Mouse (Mus musculus): ENCODE data around the gene Ap5m1. TPM values are rescaled to one million over a fixed set of nuclear protein-coding genes. Genes with fewer than 3 reads are reported as not detected.

The Ap5m1 gene
- polyA plus RNA-seq (2012; rRNA removed) = 6.7 and 7.7 TPM in 2 replicates

DNA sequence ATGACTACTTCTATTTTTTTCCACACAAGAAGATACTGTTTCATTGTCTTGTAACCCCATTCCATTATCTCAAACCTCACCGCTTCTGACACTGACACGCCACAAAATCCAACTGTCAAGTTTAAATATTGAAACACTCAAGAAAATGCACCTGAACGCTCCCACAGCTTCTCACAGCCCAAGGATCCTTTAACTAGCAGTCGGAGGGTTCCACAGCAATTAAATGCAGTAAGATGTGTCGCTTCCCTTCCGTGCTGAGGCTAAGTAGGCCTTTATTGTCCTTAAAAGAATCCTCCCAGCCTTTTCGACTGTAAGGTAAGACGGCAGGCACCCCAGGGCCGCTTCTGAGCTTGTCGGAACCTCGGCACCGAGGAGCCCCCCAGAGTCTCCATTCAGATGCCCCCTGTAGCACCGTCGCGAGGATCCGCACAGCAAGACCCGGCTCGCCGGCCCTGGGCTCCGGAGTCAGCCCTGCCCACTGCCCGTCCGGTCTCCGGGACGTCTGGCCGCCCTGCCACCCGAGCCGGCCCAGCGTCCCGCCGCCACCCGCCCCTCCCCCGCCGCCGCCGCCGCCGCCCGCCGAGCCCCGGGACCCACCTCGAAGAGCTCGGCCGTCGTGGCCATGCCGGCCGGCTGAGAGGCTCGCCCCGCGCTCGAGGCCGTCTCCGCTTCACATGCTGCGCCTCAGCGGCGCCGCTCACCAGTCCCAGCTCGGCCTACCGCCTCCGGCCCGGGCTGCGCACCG is at the start of gene Ap5m1:
Gene Ap5m1, plus strand, starts transcription at position 569 of the 745 bp plus-strand sequence.

GRCm38 (mm10) chr14:49066274-49066823 is 452 bp downstream of the Ap5m1 start, which contains the start of gene Exoc5:
Gene Exoc5 (minus strand): TSS chr14:49066653.

Other genes starting within 250 kb of the Ap5m1 start
- gene Exoc5, start 556 bp downstream of the Ap5m1 start, polyA plus RNA-seq (2012; rRNA removed) = 7.7 and 8.1 TPM in 2 replicates
- 5.9 and 6.1 TPM in 2 replicates for gene Naa30, start 106.1 kb downstream of the Ap5m1 start, polyA plus RNA-seq (2012; rRNA removed)
- 0.97 and 1.1 TPM in 2 replicates for gene ccdc198, start 179.4 kb downstream of the Ap5m1 start, polyA plus RNA-seq (2012; rRNA removed)

Data from liver, embryonic 18 days (tissue).